Comparison of ENCODE assay signal across 8 mouse cellular contexts in genomic region chr7:141455610-141456314, GRCm38 (mm10). TPM values are rescaled to one million over a fixed set of nuclear protein-coding genes. Genes with fewer than 3 reads are reported as not detected.
DNase-seq lines count a peak whose midpoint lies in the region; ATAC-seq and TF ChIP-seq lines count a peak whose summit lies in the region.

No protein-coding gene starts in this region.

- peak overlapping the region; percentile 71 for H3K9ac ChIP-seq in liver, embryonic 15.5 days

- peak overlapping the region; percentile 67 for H3K4me3 ChIP-seq in thymus, adult 2 months (ENCODE audit: control insufficient read depth, insufficient read depth, low read length)
- peak overlapping the region; percentile 78 for H3K4me3 ChIP-seq in liver, embryonic 15.5 days (replicated peaks)

- DNase-seq in thymus, adult 2 months, result peak; percentile 54
- DNase-seq in thymus, postnatal 10 days (ENCODE audit: low spot score in 2 of 2), result no peak
- peak; percentile 69 to 72 for DNase-seq in cerebellum, postnatal 10 days
- DNase-seq in gastrocnemius, postnatal 25 days, result peak; percentile 87
- DNase-seq in natural killer cell, adult 2 months (ENCODE audit: low spot score in 2 of 2), result peak; percentile 67 to 78
- peak; percentile 63 for DNase-seq in urinary bladder, adult 2 months (ENCODE audit: low spot score)

- no peaks in the 10 kb centered on the region for H3K9me3 ChIP-seq in liver, embryonic 15.5 days (replicated peaks)

- peak overlapping the region; percentile 99 for H3K4me2 ChIP-seq in liver, embryonic 15.5 days

- WGBS in thymus, adult 2 months, result 2% methylated on average over 23 of the region's 23 CpGs
- 2% methylated on average over 23 of the region's 23 CpGs for WGBS in liver, embryonic 15.5 days (ENCODE audit: insufficient replicate concordance)

- no peaks in the 10 kb centered on the region; the same call in 1 of the 2 replicates for H3K27me3 ChIP-seq in thymus, adult 2 months (ENCODE audit: control insufficient read depth, insufficient read depth, low read length)
- H3K27me3 ChIP-seq in liver, embryonic 15.5 days, result peaks cover 21% of the 10 kb centered on the region

- no peaks in the 10 kb centered on the region for H3K36me3 ChIP-seq in thymus, adult 2 months (ENCODE audit: control insufficient read depth, insufficient read depth, low read length)
- peaks cover 28% of the 10 kb centered on the region for H3K36me3 ChIP-seq in liver, embryonic 15.5 days (replicated peaks)

- H3K4me1 ChIP-seq in thymus, adult 2 months (replicated peaks; ENCODE audit: control insufficient read depth, insufficient read depth, low read length), result peaks cover 20% of the 10 kb centered on the region
- peaks cover 56% of the 10 kb centered on the region for H3K4me1 ChIP-seq in liver, embryonic 15.5 days (replicated peaks)

- peak; percentile 39 for ATAC-seq in inflammation-experienced regulatory T-cells, adult 6 months
- ATAC-seq in liver, embryonic 15.5 days (ENCODE audit: insufficient read depth), result peak; percentile 17

- TF ChIP-seq CTCF in thymus, adult 2 months (IDR thresholded peaks at IDR 0.05; ENCODE audit: borderline replicate concordance, control insufficient read depth, extremely low read depth, insufficient read depth, low read length, poor library complexity), result no peak

- peak overlapping the region; percentile 11; the same call in 1 of the 2 replicates for H3K27ac ChIP-seq in thymus, adult 2 months (ENCODE audit: control insufficient read depth, insufficient read depth, low read length)
- H3K27ac ChIP-seq in liver, embryonic 15.5 days (replicated peaks), result peak overlapping the region; percentile 89

- TF ChIP-seq POLR2A in thymus, adult 2 months (IDR thresholded peaks at IDR 0.05; ENCODE audit: control insufficient read depth, extremely low read depth, insufficient read depth, low read length, poor library complexity), result no peak

RNA-seq across cellular contexts. Expression of gene Pnpla2, which starts 0.8 kb away (rescaled TPM):
- polyA plus RNA-seq in thymus, adult 2 months (2012; rRNA removed), result 256 and 296 TPM in 2 replicates
- 100 to 1,000 TPM; 265 to 357 TPM for total RNA-seq in gastrocnemius, postnatal 25 days (2021)
- 10 to 100 TPM; 49.4 to 68.0 (median 63.9) TPM for polyA plus RNA-seq in inflammation-experienced regulatory T-cells, adult 6 months (2017; shearing (Covaris generic))
- polyA plus RNA-seq in liver, embryonic 15.5 days (2015; fragmentation: Nextera tagmentation; extraction: Ambion mirVana), result 13.9 and 15.3 TPM in 2 replicates
- polyA plus RNA-seq in urinary bladder, adult 2 months (2012; rRNA removed), result 108 and 133 TPM in 2 replicates

RNA-seq across cellular contexts. Expression of gene Cracr2b, which starts 5.1 kb away (rescaled TPM):
- polyA plus RNA-seq in thymus, adult 2 months (2012; rRNA removed), result 10.0 and 14.9 TPM in 2 replicates
- 1 to 10 TPM; 3.9 to 7.0 TPM for total RNA-seq in gastrocnemius, postnatal 25 days (2021)
- polyA plus RNA-seq in inflammation-experienced regulatory T-cells, adult 6 months (2017; shearing (Covaris generic)), result not detected
- polyA plus RNA-seq in liver, embryonic 15.5 days (2015; fragmentation: Nextera tagmentation; extraction: Ambion mirVana), result 3.9 and 5.2 TPM in 2 replicates
- polyA plus RNA-seq in urinary bladder, adult 2 months (2012; rRNA removed), result 24.0 and 25.8 TPM in 2 replicates

RNA-seq across cellular contexts. Expression of gene Rplp2, which starts 8.6 kb away (rescaled TPM):
- polyA plus RNA-seq in thymus, adult 2 months (2012; rRNA removed), result 674 and 750 TPM in 2 replicates
- total RNA-seq in gastrocnemius, postnatal 25 days (2021), result 100 to 1,000 TPM; 531 to 541 TPM
- 1,000 to 10,000 TPM; 2,239 to 3,896 (median 3,389) TPM for polyA plus RNA-seq in inflammation-experienced regulatory T-cells, adult 6 months (2017; shearing (Covaris generic))
- 591 and 741 TPM in 2 replicates for polyA plus RNA-seq in liver, embryonic 15.5 days (2015; fragmentation: Nextera tagmentation; extraction: Ambion mirVana)
- 1,171 and 1,507 TPM in 2 replicates for polyA plus RNA-seq in urinary bladder, adult 2 months (2012; rRNA removed)

RNA-seq across cellular contexts. Expression of gene Cd151, which starts 11.4 kb away (rescaled TPM):
- polyA plus RNA-seq in thymus, adult 2 months (2012; rRNA removed), result 132 and 186 TPM in 2 replicates
- total RNA-seq in gastrocnemius, postnatal 25 days (2021), result 10 to 100 TPM; 67.7 to 87.4 TPM
- 1 to 10 TPM; 6.0 to 8.7 (median 8.5) TPM for polyA plus RNA-seq in inflammation-experienced regulatory T-cells, adult 6 months (2017; shearing (Covaris generic))
- polyA plus RNA-seq in liver, embryonic 15.5 days (2015; fragmentation: Nextera tagmentation; extraction: Ambion mirVana), result 5.0 and 6.3 TPM in 2 replicates
- 280 and 288 TPM in 2 replicates for polyA plus RNA-seq in urinary bladder, adult 2 months (2012; rRNA removed)

RNA-seq across cellular contexts. Expression of gene Pidd1, which starts 11.9 kb away (rescaled TPM):
- 109 and 133 TPM in 2 replicates for polyA plus RNA-seq in thymus, adult 2 months (2012; rRNA removed)
- total RNA-seq in gastrocnemius, postnatal 25 days (2021), result under 1 TPM; 0.18 to 0.75 TPM
- 10 to 100 TPM in 2 of 3 experiments, 1 to 10 TPM in 1; 5.8 to 11.5 (median 10.3) TPM for polyA plus RNA-seq in inflammation-experienced regulatory T-cells, adult 6 months (2017; shearing (Covaris generic))
- polyA plus RNA-seq in liver, embryonic 15.5 days (2015; fragmentation: Nextera tagmentation; extraction: Ambion mirVana), result 10.3 and 10.7 TPM in 2 replicates
- 4.7 and 4.8 TPM in 2 replicates for polyA plus RNA-seq in urinary bladder, adult 2 months (2012; rRNA removed)

Comparison
In these comparisons a context has a peak if more than half of its experiments do, and no peak if none do; other contexts are left out.
1. DNase-seq: peak in thymus, adult 2 months (single experiment), cerebellum, postnatal 10 days (2 of 2), gastrocnemius, postnatal 25 days (single experiment), natural killer cell, adult 2 months (2 of 2) and urinary bladder, adult 2 months (single experiment); none in thymus, postnatal 10 days (0 of 2).